Mouse (Mus musculus) liver, embryonic 12.5 days (tissue): ENCODE measurements around the gene Arhgap15. TPM values are rescaled to one million over a fixed set of nuclear protein-coding genes. Genes with fewer than 3 reads are reported as not detected.

Experiments used
- ATAC-seq: fragments of 200-750 bp; cut with Nextera tagmentation; 2 replicates; pipeline ENCODE4 v1.8.0; 2017; ENCODE audit warnings: moderate number of reproducible peaks, mild to moderate bottlenecking, moderate library complexity
- H3K27ac ChIP-seq: fragments of 300-500 bp; sonication (generic); 2 replicates; pipeline ENCODE4 v1.5.1; 2016; ENCODE audit warnings: mild to moderate bottlenecking
- H3K27me3 ChIP-seq: fragments of 300-500 bp; sonication (generic); replicated peaks from 2 replicates; pipeline ENCODE4 v1.6.1; 2016; ENCODE audit warnings: mild to moderate bottlenecking, moderate library complexity
- H3K36me3 ChIP-seq: fragments of 300-500 bp; sonication (generic); 2 replicates; pipeline ENCODE4 v1.6.1; 2016; ENCODE audit warnings: mild to moderate bottlenecking, moderate library complexity
- H3K4me1 ChIP-seq: fragments of 300-500 bp; sonication (generic); 2 replicates; pipeline ENCODE4 v1.6.1; 2016
- H3K4me2 ChIP-seq: fragments of 300-500 bp; sonication (generic); 2 replicates; pipeline ENCODE4 v1.6.1; 2016; ENCODE audit warnings: mild to moderate bottlenecking, moderate library complexity
- H3K4me3 ChIP-seq: fragments of 300-500 bp; sonication (generic); 2 replicates; pipeline ENCODE4 v1.5.1; 2016; ENCODE audit warnings: mild to moderate bottlenecking, moderate library complexity
- H3K9ac ChIP-seq: fragments of 300-500 bp; sonication (generic); 2 replicates; pipeline ENCODE4 v1.6.1; 2016; ENCODE audit warnings: mild to moderate bottlenecking, moderate library complexity
- H3K9me3 ChIP-seq: fragments of 300-500 bp; sonication (generic); replicated peaks from 2 replicates; pipeline ENCODE4 v1.6.1; 2016; ENCODE audit warnings: mild to moderate bottlenecking, moderate library complexity
- WGBS: fragments of 180-500 bp; shearing (Covaris S2); methylation state at CpG from one replicate; pipeline ENCODE4 v1.1.7; 2016; ENCODE audit not compliant: insufficient replicate concordance; 5-methylcytosine and 5-hydroxymethylcytosine counted together
- polyA plus RNA-seq: library from polyadenylated mRNA; unstranded; fragments of >200 nt; fragmentation: Nextera tagmentation; extraction: Ambion mirVana; gene quantifications from 2 replicates; pipeline ENCODE4 v1.2.1, GENCODE M21; 2016

Gene Arhgap15
- polyA plus RNA-seq, 1 experiment from 2014 or later: 5.7 TPM

GRCm38 (mm10) chr2:44338467-44338866 is 589.8 kb downstream of the Arhgap15 start:
- Histone ChIP-seq H3K27ac (no peak overlapping the region), H3K9me3 (no peaks in the 10 kb centered on the region), H3K4me1 (no peaks in the 10 kb centered on the region), H3K36me3 (no peaks in the 10 kb centered on the region), H3K9ac (no peak overlapping the region), H3K27me3 (no peaks in the 10 kb centered on the region), H3K4me3 (no peak overlapping the region), H3K4me2 (no peak overlapping the region)
- WGBS: 76% methylated on average over 6 of the region's 6 CpGs
- ATAC-seq: no peak

GRCm38 (mm10) chr2:44341091-44341571 is 592.5 kb downstream of the Arhgap15 start:
- no peak for ATAC-seq
- Histone ChIP-seq H3K9ac (no peak overlapping the region), H3K4me1 (no peaks in the 10 kb centered on the region), H3K27me3 (no peaks in the 10 kb centered on the region), H3K4me2 (no peak overlapping the region), H3K27ac (no peak overlapping the region), H3K4me3 (no peak overlapping the region), H3K36me3 (no peaks in the 10 kb centered on the region), H3K9me3 (no peaks in the 10 kb centered on the region)
- 82% methylated on average over 10 of the region's 10 CpGs for WGBS

- Histone ChIP-seq H3K27ac (no peak overlapping the region), H3K27me3 (no peaks in the 10 kb centered on the region), H3K9me3 (no peaks in the 10 kb centered on the region), H3K36me3 (no peaks in the 10 kb centered on the region), H3K9ac (no peak overlapping the region), H3K4me2 (no peak overlapping the region), H3K4me3 (no peak overlapping the region), H3K4me1 (no peaks in the 10 kb centered on the region)
- WGBS: 81% methylated on average over 8 of the region's 8 CpGs
- no peak for ATAC-seq
Measured at GRCm38 (mm10) chr2:44344861-44345260, 596.2 kb downstream of the Arhgap15 start.

GRCm38 (mm10) chr2:44345325-44345945 is 596.8 kb downstream of the Arhgap15 start:
- Histone ChIP-seq H3K4me1 (no peaks in the 10 kb centered on the region), H3K4me2 (no peak overlapping the region), H3K9ac (no peak overlapping the region), H3K36me3 (no peaks in the 10 kb centered on the region), H3K9me3 (no peaks in the 10 kb centered on the region), H3K27ac (no peak overlapping the region), H3K4me3 (no peak overlapping the region), H3K27me3 (no peaks in the 10 kb centered on the region)
- no peak for ATAC-seq
- 67% methylated on average over 5 of the region's 5 CpGs for WGBS

GRCm38 (mm10) chr2:44346184-44346583 is 597.6 kb downstream of the Arhgap15 start:
- no peak overlapping the region for H3K27ac ChIP-seq
- H3K36me3 ChIP-seq: no peaks in the 10 kb centered on the region
- H3K27me3 ChIP-seq: no peaks in the 10 kb centered on the region

GRCm38 (mm10) chr2:44347781-44348180 is 599.2 kb downstream of the Arhgap15 start:
- no peak overlapping the region for H3K27ac ChIP-seq
- H3K9me3 ChIP-seq: no peaks in the 10 kb centered on the region
- no peak overlapping the region for H3K4me3 ChIP-seq
- no peak for ATAC-seq
- peaks cover 8% of the 10 kb centered on the region for H3K4me1 ChIP-seq
- no peaks in the 10 kb centered on the region for H3K27me3 ChIP-seq
- WGBS: 77% methylated on average over 5 of the region's 5 CpGs
- H3K9ac ChIP-seq: no peak overlapping the region
- no peaks in the 10 kb centered on the region for H3K36me3 ChIP-seq
- H3K4me2 ChIP-seq: no peak overlapping the region

More at GRCm38 (mm10) chr2:44346184-44346583, 597.6 kb downstream of the Arhgap15 start:
- ATAC-seq: no peak
- 76% methylated on average over 4 of the region's 4 CpGs for WGBS
- Histone ChIP-seq H3K9me3 (no peaks in the 10 kb centered on the region), H3K4me2 (no peak overlapping the region), H3K9ac (no peak overlapping the region), H3K4me1 (no peaks in the 10 kb centered on the region), H3K4me3 (no peak overlapping the region)

- no peak for ATAC-seq
- Histone ChIP-seq H3K36me3 (no peaks in the 10 kb centered on the region), H3K9ac (no peak overlapping the region), H3K27me3 (no peaks in the 10 kb centered on the region), H3K27ac (no peak overlapping the region), H3K9me3 (no peaks in the 10 kb centered on the region), H3K4me2 (no peak overlapping the region), H3K4me1 (peaks cover 15% of the 10 kb centered on the region), H3K4me3 (no peak overlapping the region)
- 69% methylated on average over 2 of the region's 2 CpGs for WGBS
Measured at GRCm38 (mm10) chr2:44349101-44349500, 600.5 kb downstream of the Arhgap15 start.

- Histone ChIP-seq H3K4me2 (no peak overlapping the region; the same call in 1 of the 2 replicates), H3K9ac (no peak overlapping the region), H3K27me3 (no peaks in the 10 kb centered on the region), H3K9me3 (no peaks in the 10 kb centered on the region), H3K36me3 (no peaks in the 10 kb centered on the region), H3K4me3 (no peak overlapping the region), H3K27ac (0 out of 2 replicates have a peak overlapping the region, but pooled peaks have one; percentile 36), H3K4me1 (peaks cover 15% of the 10 kb centered on the region)
- peak; percentile 76 for ATAC-seq
- 13% methylated on average over 7 of the region's 7 CpGs for WGBS
Measured at GRCm38 (mm10) chr2:44352885-44353284, 604.3 kb downstream of the Arhgap15 start.

GRCm38 (mm10) chr2:44353594-44353993 is 605.0 kb downstream of the Arhgap15 start:
- no peaks in the 10 kb centered on the region for H3K9me3 ChIP-seq
- H3K4me1 ChIP-seq: peaks cover 15% of the 10 kb centered on the region
- 79% methylated on average over 4 of the region's 4 CpGs for WGBS
- no peak overlapping the region for H3K4me3 ChIP-seq
- no peaks in the 10 kb centered on the region for H3K36me3 ChIP-seq
- H3K9ac ChIP-seq: no peak overlapping the region
- H3K27ac ChIP-seq: no peak overlapping the region
- H3K27me3 ChIP-seq: no peaks in the 10 kb centered on the region
- ATAC-seq: no peak
- no peak overlapping the region for H3K4me2 ChIP-seq

GRCm38 (mm10) chr2:44354786-44355185 is 606.2 kb downstream of the Arhgap15 start:
- no peak overlapping the region for H3K4me3 ChIP-seq
- H3K4me1 ChIP-seq: peaks cover 15% of the 10 kb centered on the region
- H3K9ac ChIP-seq: no peak overlapping the region
- H3K27me3 ChIP-seq: no peaks in the 10 kb centered on the region
- H3K9me3 ChIP-seq: no peaks in the 10 kb centered on the region
- no peak overlapping the region for H3K4me2 ChIP-seq
- 83% methylated on average over 4 of the region's 4 CpGs for WGBS
- no peaks in the 10 kb centered on the region for H3K36me3 ChIP-seq
- no peak for ATAC-seq
- H3K27ac ChIP-seq: no peak overlapping the region

GRCm38 (mm10) chr2:44355316-44355715 is 606.7 kb downstream of the Arhgap15 start:
- Histone ChIP-seq H3K4me3 (no peak overlapping the region), H3K4me1 (peaks cover 15% of the 10 kb centered on the region), H3K27me3 (no peaks in the 10 kb centered on the region), H3K27ac (no peak overlapping the region), H3K4me2 (no peak overlapping the region), H3K9me3 (no peaks in the 10 kb centered on the region), H3K9ac (no peak overlapping the region), H3K36me3 (no peaks in the 10 kb centered on the region)
- ATAC-seq: no peak
- 74% methylated on average over 11 of the region's 11 CpGs for WGBS

- no peak overlapping the region for H3K9ac ChIP-seq
- H3K4me2 ChIP-seq: no peak overlapping the region
- 70% methylated on average over 5 of the region's 5 CpGs for WGBS
- H3K36me3 ChIP-seq: no peaks in the 10 kb centered on the region
- no peaks in the 10 kb centered on the region for H3K9me3 ChIP-seq
- H3K4me1 ChIP-seq: peaks cover 15% of the 10 kb centered on the region
- no peak for ATAC-seq
- no peaks in the 10 kb centered on the region for H3K27me3 ChIP-seq
- H3K4me3 ChIP-seq: no peak overlapping the region
- H3K27ac ChIP-seq: no peak overlapping the region
Measured at GRCm38 (mm10) chr2:44356248-44356886, 607.7 kb downstream of the Arhgap15 start.
